Mouse (Mus musculus) bone marrow, adult 2 months (tissue): ENCODE data around the gene Polg2.

Experiments used
- CTCF ChIP-seq: fragments of 200-500 bp; IDR thresholded peaks from 2 replicates; pipeline ENCODE4 v1.5.1; 2011; ENCODE audit warnings: low read length, control low read depth; ENCODE audit not compliant: control insufficient read depth, insufficient read depth
- POLR2A ChIP-seq: fragments of 200-500 bp; IDR thresholded peaks from 2 replicates; pipeline ENCODE4 v1.6.1; 2011; ENCODE audit warnings: low read depth, mild to moderate bottlenecking, control low read depth, low read length, borderline replicate concordance; ENCODE audit not compliant: control insufficient read depth

- no peak for TF ChIP-seq POLR2A
- TF ChIP-seq CTCF, result no peak
Observed at GRCm38 (mm10) chr11:106728402-106729366, 50.7 kb downstream of the Polg2 start.
